Mouse (Mus musculus) testis, postnatal 10 days (tissue): ENCODE data around the gene Cfl1.

Experiments
- DNase-seq: peaks from one replicate; pipeline ENCODE4 v3.0.0; 2021; ENCODE audit warnings: low spot score

Cfl1 gene

GRCm38 (mm10) chr19:5465037-5465436, 25.2 kb upstream of the Cfl1 start:
- DNase-seq: no peak

DNA sequence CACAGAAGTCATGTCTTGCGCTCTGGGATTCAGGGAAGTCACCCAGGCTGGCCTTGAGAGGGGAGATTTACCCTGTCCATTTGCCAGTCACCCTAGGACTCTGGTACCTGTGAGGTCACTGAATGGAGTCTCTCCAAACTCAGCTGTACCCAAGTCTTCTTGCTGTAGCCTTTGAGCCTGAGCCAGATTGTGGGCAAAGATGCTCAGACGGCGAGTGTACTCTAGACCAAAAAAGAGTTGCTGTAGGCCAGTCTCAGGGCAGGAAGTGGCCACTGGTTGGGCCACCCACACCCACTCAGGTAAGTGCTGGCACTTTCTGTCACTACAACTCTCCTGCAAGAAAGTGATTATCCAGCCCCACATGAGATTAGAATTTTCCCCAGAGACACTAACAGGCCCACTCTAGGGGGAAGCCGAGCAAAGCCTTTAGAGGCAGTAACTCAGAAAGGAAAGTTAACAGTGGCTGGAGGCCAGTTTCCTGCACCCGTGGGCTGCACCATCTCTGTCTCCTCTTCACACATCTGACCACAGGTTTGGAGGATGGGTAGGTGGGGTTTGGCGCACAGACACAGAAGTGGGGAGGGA, 23.2 kb upstream of the Cfl1 start:
- DNase-seq: no peak

- no peak for DNase-seq
These were observed 21.9 kb upstream of the Cfl1 start, which contains the start of gene Ctsw for GRCm38 (mm10) chr19:5468374-5468773. Gene Ctsw, minus strand, starts transcription at chr19:5468507.

DNA sequence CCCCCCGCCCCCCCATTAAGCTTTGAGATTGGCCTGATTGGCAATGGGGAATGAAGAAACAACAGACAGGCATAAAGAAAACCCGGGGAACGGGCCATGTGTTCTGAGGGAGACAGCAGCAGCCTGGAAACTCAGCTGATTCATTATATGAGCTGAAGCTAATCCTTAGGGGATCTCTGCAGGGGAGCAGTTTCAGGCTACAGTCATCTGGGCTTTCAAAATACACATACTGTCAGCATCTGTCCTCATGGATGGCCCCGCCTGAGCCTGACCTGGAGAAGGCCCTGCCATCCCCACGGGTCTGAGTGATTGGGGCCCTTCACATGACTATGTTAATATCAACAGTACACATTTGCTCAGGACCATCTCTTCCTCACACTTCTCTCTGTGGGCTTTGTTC, 18.4 kb upstream of the Cfl1 start:
- no peak for DNase-seq

DNA sequence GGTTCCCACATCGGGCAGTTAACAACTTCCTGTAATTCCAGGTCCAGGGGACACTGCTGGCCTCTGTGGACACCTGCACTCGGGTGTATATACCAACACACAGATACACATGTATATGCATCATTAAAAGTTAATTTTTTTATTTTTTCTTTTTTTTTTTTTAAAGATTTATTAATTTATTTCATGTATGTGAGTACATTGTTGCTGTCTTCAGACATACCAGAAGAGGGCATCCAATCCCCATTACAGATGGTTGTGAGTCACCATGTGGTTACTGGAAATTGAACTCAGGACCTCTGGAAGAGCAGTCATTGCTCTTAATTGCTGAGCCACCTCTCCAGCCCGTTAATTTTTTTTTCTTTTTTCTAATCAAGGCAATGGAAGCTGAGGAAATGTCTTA, 17.4 kb upstream of the Cfl1 start:
- DNase-seq: no peak

DNA sequence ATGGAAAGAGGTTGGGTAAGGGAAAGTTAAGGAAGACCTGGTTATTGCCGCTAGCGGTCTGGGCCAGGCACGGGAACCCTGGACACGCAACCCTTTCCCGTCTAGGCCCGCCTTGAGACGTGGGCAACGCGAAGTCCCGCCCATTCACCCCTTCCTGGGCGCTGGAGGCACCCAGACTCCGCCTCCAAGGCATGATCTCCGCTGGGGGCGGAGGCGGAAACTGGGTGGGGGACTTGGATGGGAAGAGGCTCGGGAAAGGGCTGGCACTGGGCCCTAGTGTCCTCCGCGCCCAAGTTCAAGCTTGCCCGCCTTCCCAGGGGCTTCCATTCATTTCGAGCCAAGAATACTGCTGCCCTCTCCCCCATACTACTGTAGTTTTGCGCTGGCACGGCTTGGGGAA, 16.5 kb upstream of the Cfl1 start, which contains the start of gene Efemp2:
Gene Efemp2, plus strand, starts transcription at position 235 of the 400 bp plus-strand sequence.
- peak; percentile 87 for DNase-seq

DNA sequence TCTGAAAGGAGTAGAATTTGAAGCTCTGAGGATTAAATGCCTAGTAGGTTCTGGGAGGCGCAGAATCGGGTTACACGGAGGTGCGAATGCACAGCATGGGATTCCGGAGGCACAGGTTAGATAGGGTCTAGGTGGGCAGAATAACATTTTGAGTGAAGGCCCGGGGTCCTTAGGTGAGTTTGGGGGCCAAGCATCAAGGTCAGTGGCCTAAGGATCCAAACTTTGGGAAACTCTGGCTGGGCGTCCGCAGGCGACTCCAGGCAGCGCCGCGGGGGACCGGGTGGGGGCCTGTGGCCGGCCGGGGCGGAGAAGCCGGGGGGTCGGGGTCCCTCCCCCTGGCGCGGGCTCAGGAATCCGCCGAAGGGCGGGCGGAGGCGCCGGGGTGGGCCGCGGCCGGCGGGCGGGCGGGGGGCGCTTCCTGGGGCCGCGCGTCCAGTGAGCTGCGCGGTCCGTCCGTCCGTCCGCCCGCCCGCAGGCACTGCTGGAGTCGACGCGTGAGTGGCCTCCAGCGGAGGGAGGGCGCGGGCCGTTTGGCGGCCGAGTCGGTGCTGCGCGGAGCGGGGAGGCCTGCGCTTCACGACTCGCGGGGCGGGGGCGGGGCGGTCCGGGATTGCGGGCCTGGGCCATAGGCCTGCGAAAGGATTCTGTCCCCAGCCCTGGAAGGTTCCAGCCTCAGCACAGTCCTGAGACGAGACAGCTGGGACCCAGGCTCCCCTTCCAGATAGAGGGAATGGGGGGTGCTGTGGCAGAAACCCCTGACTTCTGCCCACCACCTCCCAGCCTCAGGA, 15.8 kb upstream of the Cfl1 start:
- peak; percentile 76 for DNase-seq

DNA sequence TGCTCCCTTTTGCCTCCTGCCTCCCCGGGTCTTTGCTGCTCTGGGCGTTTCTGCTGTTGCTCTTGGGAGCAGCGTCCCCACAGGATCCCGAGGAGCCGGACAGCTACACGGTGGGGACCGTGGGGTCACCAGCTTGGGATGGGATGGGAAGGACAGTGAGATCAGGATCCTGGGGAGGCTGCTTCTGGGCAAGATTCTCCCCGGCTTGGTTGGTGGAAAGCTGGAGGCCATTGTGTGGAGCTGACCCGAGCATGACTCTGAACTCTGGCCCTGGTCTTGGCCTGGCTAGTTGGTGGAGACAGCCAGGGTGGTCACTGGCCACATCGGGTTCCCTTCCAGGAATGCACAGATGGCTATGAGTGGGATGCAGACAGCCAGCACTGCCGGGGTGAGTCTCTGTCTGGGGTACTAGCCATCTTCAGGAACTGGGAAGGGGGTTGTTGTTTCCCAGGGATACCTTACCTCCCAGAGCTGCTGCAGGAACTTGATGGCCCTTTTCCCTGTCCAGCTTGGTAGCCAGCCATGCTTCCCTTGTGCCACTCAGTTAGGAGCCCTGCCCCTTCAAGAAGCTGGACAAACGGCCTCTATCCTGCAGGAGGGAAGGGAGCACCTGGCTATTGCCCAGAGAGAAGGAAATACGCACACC, 15.1 kb upstream of the Cfl1 start:
- DNase-seq: no peak

- no peak for DNase-seq
These were observed 13.1 kb upstream of the Cfl1 start for GRCm38 (mm10) chr19:5477004-5477667.

DNA sequence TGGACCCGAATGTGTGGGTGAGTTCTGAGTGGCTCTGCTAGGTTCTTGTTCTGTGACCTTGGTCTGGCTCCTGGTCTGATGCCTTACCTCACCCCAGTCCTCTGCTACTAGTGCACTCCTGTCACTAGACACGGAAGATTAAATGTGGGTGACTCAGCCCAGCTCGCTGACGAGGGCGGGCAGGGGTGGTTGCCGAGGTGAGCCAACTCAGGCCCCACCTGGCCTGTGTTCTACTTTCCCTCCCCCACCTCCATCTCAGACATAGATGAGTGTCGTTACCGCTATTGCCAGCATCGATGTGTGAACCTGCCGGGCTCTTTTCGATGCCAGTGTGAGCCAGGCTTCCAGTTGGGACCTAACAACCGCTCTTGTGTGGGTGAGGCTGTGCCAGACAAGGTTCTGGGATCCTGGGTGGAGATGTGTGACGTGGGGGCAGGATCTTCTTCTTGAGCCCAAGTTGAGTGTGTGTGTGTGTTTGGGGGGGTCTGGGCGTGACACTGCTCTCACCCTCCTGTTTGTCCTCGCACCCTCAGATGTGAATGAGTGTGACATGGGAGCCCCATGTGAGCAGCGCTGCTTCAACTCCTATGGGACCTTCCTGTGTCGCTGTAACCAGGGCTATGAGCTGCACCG, 12.5 kb upstream of the Cfl1 start:
- DNase-seq: no peak

- no peak for DNase-seq
These were observed 10.2 kb upstream of the Cfl1 start for GRCm38 (mm10) chr19:5480016-5480415.

DNA sequence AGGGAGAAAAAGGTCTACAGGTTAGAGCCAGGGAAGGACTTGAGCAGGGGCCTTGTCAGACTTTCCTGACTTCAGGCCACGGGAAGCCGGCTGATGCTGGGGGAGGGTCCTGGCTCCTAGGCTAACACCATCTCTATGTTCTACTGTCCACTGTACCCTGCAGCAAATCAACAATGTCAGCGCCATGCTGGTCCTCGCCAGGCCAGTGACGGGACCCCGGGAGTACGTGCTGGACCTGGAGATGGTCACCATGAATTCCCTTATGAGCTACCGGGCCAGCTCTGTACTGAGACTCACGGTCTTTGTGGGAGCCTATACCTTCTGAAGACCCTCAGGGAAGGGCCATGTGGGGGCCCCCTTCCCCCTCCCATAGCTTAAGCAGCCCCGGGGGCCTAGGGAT, 8.9 kb upstream of the Cfl1 start:
- DNase-seq: no peak

DNA sequence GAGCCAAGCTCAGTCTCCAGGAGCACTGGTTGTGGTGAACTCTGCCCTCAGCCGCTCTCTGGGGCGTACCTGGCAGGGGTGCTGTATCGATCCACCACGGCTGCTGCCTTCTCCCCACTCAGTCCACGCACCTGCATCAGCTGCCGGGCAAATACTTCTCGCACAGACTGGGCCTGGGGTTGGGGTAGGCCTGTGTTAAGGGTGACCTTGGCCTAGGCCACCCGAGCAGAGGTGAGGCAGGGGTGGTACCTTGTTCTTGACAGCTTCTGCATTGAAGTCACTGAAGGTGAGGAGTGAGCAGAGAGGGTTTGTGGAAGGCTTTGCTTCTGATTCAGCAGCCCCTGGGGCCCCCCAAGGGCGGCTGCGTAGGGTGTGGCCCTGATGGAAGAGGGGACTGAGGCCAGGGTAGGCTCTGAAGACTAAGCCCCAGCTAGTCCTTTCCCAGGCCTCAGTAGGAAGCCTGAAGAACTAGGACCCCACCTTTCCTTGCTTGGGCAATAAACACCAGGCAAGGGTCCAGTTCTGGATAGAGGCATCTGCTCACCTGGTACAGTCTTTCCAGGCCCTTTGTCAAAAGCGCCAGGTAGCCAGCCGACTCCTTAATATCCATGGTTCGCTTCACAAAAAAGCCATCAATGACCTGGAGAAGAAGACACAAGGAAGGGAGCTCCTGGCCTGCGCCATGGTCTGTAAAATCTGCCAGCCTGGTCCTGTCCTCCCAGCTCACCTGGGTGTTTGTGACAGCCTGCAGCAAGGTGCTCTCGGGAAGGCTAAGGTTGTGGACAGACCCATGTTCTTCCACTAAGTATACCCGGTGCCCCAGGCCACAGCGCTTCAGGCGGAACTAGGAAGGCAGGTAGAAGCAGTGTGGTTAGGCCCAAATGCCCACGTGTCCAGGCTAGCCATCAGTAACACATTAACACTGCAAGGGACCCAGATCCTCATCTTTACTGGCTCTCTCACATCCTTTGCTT, 6.6 kb upstream of the Cfl1 start:
- peak; percentile 40 for DNase-seq

DNA sequence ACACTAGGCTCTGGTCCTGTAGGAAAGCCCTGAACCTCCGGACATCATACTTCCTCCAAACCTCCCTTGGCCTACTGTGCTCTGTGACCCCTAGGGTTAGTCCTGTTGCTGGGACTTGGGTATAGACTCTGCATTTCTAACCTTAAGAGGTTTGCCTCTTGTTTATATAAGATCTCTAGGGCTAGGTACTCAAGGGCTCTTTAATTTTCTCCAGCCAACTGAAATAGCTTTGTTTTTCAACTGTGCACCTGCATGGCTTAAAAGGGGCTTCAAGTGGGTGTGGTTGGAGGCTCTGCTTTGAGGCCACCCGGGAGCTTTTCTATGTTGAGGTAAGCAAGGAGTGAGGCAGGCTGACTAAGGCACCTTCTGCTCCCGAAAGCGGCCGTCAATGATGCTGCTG, 5.8 kb upstream of the Cfl1 start:
- no peak for DNase-seq

DNA sequence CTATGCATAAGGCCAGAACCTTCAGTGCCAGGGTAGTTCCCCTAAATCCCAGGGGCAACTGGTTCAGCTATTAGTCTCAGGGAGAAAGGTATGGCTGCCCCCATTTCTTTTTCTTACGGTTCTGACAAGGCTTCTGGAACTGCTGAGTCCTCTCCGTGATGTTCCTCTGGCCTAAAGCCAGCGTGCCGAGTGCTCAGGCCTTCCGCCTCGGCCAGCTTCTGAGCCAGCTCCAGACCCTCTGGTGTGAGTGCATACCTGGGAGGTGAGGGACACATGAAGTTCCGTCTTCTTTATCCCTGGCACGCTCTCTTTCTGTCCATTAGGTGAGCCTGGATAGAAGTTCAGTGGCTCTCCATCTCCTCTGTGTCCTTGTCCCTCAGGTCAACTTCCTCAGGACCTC, 4.9 kb upstream of the Cfl1 start:
- no peak for DNase-seq

- no peak for DNase-seq
These were observed 4.4 kb upstream of the Cfl1 start for GRCm38 (mm10) chr19:5485821-5486220.

DNA sequence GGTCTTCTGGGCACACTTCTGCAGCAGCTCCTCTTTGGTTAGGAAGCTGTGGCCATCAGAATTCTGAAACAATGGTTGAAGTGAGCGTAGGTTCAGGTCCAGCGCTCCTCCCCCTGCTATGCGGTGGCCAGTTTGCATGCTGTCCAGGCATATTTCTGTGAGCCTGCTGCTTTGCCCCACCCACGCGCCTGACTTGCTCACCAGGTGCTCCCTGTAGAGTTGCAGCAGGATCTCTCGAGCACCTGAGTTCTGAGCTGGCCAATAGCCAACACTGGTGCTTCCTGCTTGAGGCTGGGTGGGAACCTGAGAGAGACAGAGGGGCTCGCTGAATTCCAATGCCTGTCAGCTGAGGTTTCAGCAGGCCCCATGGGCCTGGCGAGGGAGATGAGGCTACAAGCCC, 4.0 kb upstream of the Cfl1 start:
- peak; percentile 64 for DNase-seq

DNA sequence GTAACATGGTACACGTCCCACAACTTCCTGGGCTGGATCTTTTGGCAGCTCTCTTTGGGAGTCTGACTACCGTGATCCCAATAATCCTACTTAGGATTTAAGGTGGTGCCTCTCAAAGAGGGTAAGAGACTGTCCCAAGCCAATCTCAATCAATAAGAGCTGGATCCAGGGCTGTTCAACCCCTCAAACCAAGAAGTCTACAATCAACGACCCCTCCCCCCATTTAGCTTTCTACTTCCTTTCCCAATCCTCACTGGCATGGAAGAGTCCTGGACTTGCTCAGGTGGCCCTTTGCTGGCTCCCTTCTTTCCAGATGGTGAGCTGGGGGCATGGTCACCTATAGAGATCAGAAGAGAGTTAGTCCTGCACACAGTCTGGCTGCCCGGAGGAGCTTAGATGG, 3.5 kb upstream of the Cfl1 start:
- DNase-seq: no peak

DNA sequence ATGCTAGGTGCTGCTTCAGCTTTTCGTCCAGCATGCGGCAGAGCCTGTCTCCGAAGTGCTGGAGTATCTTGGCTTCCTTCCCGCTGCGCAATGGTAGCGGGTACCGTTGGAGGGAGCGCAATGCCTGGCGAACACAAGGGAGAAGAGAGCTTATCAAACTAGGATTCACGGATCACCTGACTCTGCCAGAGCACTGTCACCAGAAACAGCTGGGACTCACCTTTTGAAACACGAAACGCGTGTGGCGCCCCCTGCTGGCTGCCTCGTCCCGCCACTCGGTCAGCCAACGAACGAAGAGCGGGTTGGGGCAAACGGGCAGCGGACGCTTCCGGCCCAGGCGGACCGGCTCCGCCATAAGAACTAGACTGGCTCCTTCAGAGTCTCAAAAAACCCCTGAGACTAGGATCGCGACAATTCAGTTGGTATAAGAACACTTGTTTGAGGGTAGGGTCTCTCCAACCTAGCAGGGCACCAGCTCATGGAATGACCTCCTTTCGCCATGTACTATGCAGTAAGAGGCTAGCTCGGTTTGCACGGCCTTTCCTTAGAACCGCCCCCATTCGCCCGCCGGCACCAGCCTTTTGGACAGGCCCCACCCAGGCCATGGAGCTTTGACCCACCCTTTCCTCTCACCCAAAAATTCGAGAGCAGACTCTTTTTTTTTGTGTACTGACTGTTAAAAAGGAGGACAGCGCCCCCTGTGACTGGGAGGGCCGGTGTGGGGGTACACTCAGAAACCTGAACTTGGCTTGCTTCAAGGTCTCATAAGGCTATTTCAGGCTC, 2.3 kb upstream of the Cfl1 start, which contains the start of gene Mus81:
Gene Mus81, minus strand, starts transcription at position 635 of the 783 bp plus-strand sequence.
- peak; percentile 98 for DNase-seq
